Mouse (Mus musculus): ENCODE results near the gene Oprd1.

- TF ChIP-seq CTCF (IDR thresholded peaks at IDR 0.05; ENCODE audit: control insufficient read depth, insufficient read depth, insufficient replicate concordance, low read depth, low read length): no peak
- no peak for TF ChIP-seq POLR2A (IDR thresholded peaks at IDR 0.05; ENCODE audit: control insufficient read depth, low read depth, low read length)
These were observed 15.2 kb downstream of the Oprd1 start for GRCm38 (mm10) chr4:132128997-132129636.

Measured in testis, adult 2 months (tissue).